Mouse (Mus musculus) right cerebral cortex, adult 2 months (tissue): ENCODE data around the gene Sycn.

ENCODE experiments used
- DNase-seq, 2 experiments: peaks; one replicate each; pipeline ENCODE4 v3.0.0; 2021 to 2022; ENCODE audit warnings: low spot score in 2 of 2

The Sycn gene

GRCm38 (mm10) chr7:28558486-28558885, 17.8 kb downstream of the Sycn start:
- no peak for DNase-seq

- no peak for DNase-seq
Observed at GRCm38 (mm10) chr7:28560856-28561255, 20.2 kb downstream of the Sycn start.

- no peak for DNase-seq
Observed at GRCm38 (mm10) chr7:28561967-28562366, 21.3 kb downstream of the Sycn start.

- DNase-seq = no peak
Observed at GRCm38 (mm10) chr7:28562371-28562770, 21.7 kb downstream of the Sycn start.

- DNase-seq = no peak
Observed at GRCm38 (mm10) chr7:28562951-28563350, 22.3 kb downstream of the Sycn start.

GRCm38 (mm10) chr7:28565407-28565806, 24.7 kb downstream of the Sycn start:
- DNase-seq = no peak

- no peak for DNase-seq
Observed at GRCm38 (mm10) chr7:28567539-28567938, 26.9 kb downstream of the Sycn start.

- DNase-seq = peak; percentile 72 to 75
Observed at GRCm38 (mm10) chr7:28568253-28568652, 27.6 kb downstream of the Sycn start.

- DNase-seq = peak in 1 of 2 experiments; percentile 36
Observed at GRCm38 (mm10) chr7:28570291-28570981, 29.8 kb downstream of the Sycn start.

GRCm38 (mm10) chr7:28570982-28571682, 30.4 kb downstream of the Sycn start:
- no peak for DNase-seq

- no peak for DNase-seq
Observed at GRCm38 (mm10) chr7:28572689-28573088, 32.0 kb downstream of the Sycn start.

- DNase-seq = no peak
Observed at GRCm38 (mm10) chr7:28573236-28573635, 32.6 kb downstream of the Sycn start.

- DNase-seq = no peak
Observed at GRCm38 (mm10) chr7:28575597-28575996, 34.9 kb downstream of the Sycn start.

- DNase-seq = no peak
Observed at GRCm38 (mm10) chr7:28576271-28576914, 35.7 kb downstream of the Sycn start.

- DNase-seq = no peak
Observed at GRCm38 (mm10) chr7:28577826-28578542, 37.3 kb downstream of the Sycn start.

- DNase-seq = no peak
Observed at GRCm38 (mm10) chr7:28578543-28579053, 37.9 kb downstream of the Sycn start.

- no peak for DNase-seq
Observed at GRCm38 (mm10) chr7:28579826-28580225, 39.1 kb downstream of the Sycn start.

GRCm38 (mm10) chr7:28581721-28582120, 41.0 kb downstream of the Sycn start:
- DNase-seq = no peak

GRCm38 (mm10) chr7:28582841-28583240, 42.2 kb downstream of the Sycn start:
- no peak for DNase-seq

- DNase-seq = peak in 1 of 2 experiments; percentile 27
Observed at GRCm38 (mm10) chr7:28583570-28584344, 43.1 kb downstream of the Sycn start.

- no peak for DNase-seq
Observed at GRCm38 (mm10) chr7:28584468-28584867, 43.8 kb downstream of the Sycn start.
